Mouse (Mus musculus) kidney, embryonic 14.5 days (tissue): ENCODE data around the gene Phtf2. TPM values are rescaled to one million over a fixed set of nuclear protein-coding genes. Genes with fewer than 3 reads are reported as not detected.
A peak's percentile ranks its signal among the peaks of the same experiment; 100 is the strongest.
"Not testable (repeated sequence)": the region's sequence is repeated elsewhere in the genome, so short reads cannot be mapped to it uniquely, and the experiment has no call there.

Source experiments
- ATAC-seq: fragments of 200-750 bp; cut with Nextera tagmentation; 2 replicates; pipeline ENCODE4 v1.8.0; 2017; ENCODE audit warnings: moderate number of reproducible peaks, mild to moderate bottlenecking, moderate TSS enrichment, moderate library complexity; ENCODE audit not compliant: low FRiP score, low TSS enrichment
- H3K27ac ChIP-seq: fragments of 300-500 bp; sonication (generic); 2 replicates; pipeline ENCODE4 v1.5.1; 2014; ENCODE audit warnings: low read depth, mild to moderate bottlenecking, low read length, moderate library complexity, mixed read lengths
- H3K27me3 ChIP-seq: fragments of 300-500 bp; sonication (generic); 2 replicates; pipeline ENCODE4 v1.6.1; 2014; ENCODE audit warnings: mild to moderate bottlenecking, low read length; ENCODE audit not compliant: control insufficient read depth, insufficient read depth
- H3K36me3 ChIP-seq: fragments of 300-500 bp; sonication (generic); 2 replicates; pipeline ENCODE4 v1.6.1; 2014; ENCODE audit warnings: low read length, mixed read lengths; ENCODE audit not compliant: control insufficient read depth, insufficient read depth
- H3K4me1 ChIP-seq: fragments of 300-500 bp; sonication (generic); 2 replicates; pipeline ENCODE4 v1.6.1; 2014; ENCODE audit warnings: low read length, mixed read lengths; ENCODE audit not compliant: control insufficient read depth, insufficient read depth
- H3K4me2 ChIP-seq: fragments of 300-500 bp; sonication (generic); replicated peaks from 2 replicates; pipeline ENCODE4 v1.6.1; 2014; ENCODE audit warnings: low read depth, mild to moderate bottlenecking, low read length
- H3K4me3 ChIP-seq: fragments of 300-500 bp; sonication (generic); 2 replicates; pipeline ENCODE4 v1.5.1; 2014; ENCODE audit warnings: mild to moderate bottlenecking, low read length
- H3K9ac ChIP-seq: fragments of 300-500 bp; sonication (generic); 2 replicates; pipeline ENCODE4 v1.6.1; 2014; ENCODE audit warnings: low read depth, mild to moderate bottlenecking, low read length, moderate library complexity
- H3K9me3 ChIP-seq: fragments of 300-500 bp; sonication (generic); 2 replicates; pipeline ENCODE4 v1.6.1; 2016; ENCODE audit warnings: low read length; ENCODE audit not compliant: control insufficient read depth
- WGBS: fragments of 180-500 bp; shearing (Covaris S2); extraction: QIAGEN DNeasy Blood & Tissue Kit; methylation state at CpG from one replicate; pipeline ENCODE4 v1.1.7; 2014; 5-methylcytosine and 5-hydroxymethylcytosine counted together
- polyA plus RNA-seq: library from polyadenylated mRNA; unstranded; fragments of >200 nt; fragmentation: Nextera tagmentation; extraction: Ambion mirVana; gene quantifications from 2 replicates; pipeline ENCODE4 v1.2.1, GENCODE M21; 2014

The Phtf2 gene
- polyA plus RNA-seq, 1 experiment from 2014 or later, result 18.9 TPM

DNA sequence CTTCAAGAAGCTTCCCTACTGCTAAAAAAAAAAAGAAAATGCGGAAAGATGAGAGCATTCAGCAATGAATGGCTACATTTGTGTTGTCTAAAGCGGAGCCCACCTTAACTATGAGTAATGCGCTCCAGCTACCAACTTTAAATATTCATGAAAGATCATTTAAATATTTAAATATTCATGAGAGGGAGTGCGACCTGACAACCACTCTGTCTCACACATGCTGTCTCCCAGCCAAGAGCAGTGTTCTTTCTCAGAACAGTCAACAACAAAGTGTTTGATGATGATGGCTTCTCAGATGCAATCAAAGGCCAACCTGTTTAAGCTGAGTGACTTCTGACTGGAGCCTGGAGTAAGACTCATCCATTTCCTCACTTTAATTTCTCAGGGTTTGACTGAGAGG is 133.8 kb downstream of the Phtf2 start:
- Histone ChIP-seq H3K27me3 (no peaks in the 10 kb centered on the region), H3K4me3 (no peak overlapping the region), H3K4me1 (no peaks in the 10 kb centered on the region), H3K36me3 (no peaks in the 10 kb centered on the region), H3K9ac (no peak overlapping the region), H3K9me3 (no peaks in the 10 kb centered on the region), H3K4me2 (no peak overlapping the region), H3K27ac (no peak overlapping the region)
- 90% methylated on average over 4 of the region's 4 CpGs for WGBS
- ATAC-seq, result no peak

DNA sequence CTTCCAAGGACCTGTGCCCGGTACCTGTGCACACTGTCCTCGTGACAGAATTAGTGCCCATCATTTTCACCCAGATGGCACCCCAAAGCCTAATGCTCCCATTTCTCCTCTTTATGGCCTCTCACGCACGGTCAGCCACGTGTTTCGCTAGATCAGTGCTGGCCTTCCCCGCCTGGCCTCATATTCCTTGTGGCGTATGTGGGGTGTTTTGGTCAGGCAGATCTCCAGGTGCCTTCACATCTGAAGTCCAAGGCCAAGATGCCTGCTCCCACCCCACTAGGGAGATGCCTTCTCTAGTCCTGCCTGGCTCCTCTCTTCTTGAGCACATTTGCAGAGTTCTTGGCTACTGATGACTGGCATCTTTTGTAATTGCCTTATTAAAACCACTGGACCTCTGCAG is 140.0 kb downstream of the Phtf2 start:
- H3K9me3 ChIP-seq, result no peaks in the 10 kb centered on the region
- H3K27me3 ChIP-seq, result no peaks in the 10 kb centered on the region
- H3K27ac ChIP-seq, result no peak overlapping the region
- 54% methylated on average over 8 of the region's 8 CpGs for WGBS
- no peak overlapping the region for H3K4me3 ChIP-seq
- peak; percentile 34; the same call in 1 of the 2 replicates for ATAC-seq
- no peak overlapping the region for H3K4me2 ChIP-seq
- H3K36me3 ChIP-seq, result no peaks in the 10 kb centered on the region
- H3K4me1 ChIP-seq, result no peaks in the 10 kb centered on the region
- H3K9ac ChIP-seq, result no peak overlapping the region

DNA sequence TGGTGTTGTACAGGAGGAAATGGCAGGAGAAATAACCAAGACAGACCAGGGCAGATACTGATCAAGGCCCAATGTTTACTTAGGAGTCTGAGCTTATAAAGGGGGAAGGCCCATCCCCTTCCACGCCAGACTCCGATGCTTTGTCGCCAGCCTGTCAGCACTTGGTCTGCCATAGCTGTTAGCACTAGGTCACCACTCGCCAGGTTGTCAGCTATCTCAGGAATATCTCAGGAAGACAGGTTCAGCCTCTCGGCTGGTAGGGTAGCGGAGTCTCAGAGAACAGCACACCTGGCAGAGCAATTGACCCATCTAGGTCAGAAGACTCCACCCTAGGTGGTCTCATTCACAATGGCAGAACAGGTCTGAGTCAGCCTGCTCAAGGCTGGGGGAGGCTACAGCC is 140.7 kb downstream of the Phtf2 start:
- Histone ChIP-seq H3K36me3 (no peaks in the 10 kb centered on the region), H3K4me3 (no peak overlapping the region), H3K27ac (no peak overlapping the region), H3K4me2 (no peak overlapping the region), H3K9ac (no peak overlapping the region), H3K9me3 (no peaks in the 10 kb centered on the region), H3K4me1 (no peaks in the 10 kb centered on the region), H3K27me3 (no peaks in the 10 kb centered on the region)
- ATAC-seq, result no peak
- WGBS, result 53% methylated on average over 6 of the region's 6 CpGs

DNA sequence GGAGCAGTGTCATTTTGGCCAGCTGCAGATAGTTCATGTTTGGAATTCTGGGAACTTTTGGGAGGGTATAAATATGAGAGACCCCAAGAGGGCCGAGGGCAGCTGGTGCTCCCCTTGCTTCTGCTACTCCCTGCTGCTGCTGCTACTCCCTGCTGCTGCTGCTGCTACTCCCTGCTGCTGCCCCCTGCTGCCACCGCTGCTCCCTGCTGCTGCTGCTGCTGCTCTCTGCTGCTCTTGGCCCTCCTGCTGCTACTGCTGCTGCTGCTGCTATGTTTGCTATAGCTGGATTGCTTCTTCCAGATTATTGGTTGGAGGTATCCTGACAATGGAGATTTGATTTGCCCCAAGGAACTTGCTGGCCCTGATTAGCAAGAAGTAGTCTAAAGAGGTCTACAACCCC is 143.1 kb downstream of the Phtf2 start:
- WGBS, result 60% methylated on average over 2 of the region's 2 CpGs
- H3K27ac ChIP-seq, result no peak overlapping the region
- no peaks in the 10 kb centered on the region for H3K27me3 ChIP-seq
- ATAC-seq, result no peak
- no peaks in the 10 kb centered on the region for H3K36me3 ChIP-seq
- H3K4me1 ChIP-seq, result no peaks in the 10 kb centered on the region
- no peak overlapping the region for H3K9ac ChIP-seq
- no peak overlapping the region for H3K4me2 ChIP-seq
- no peak overlapping the region for H3K4me3 ChIP-seq
- no peaks in the 10 kb centered on the region for H3K9me3 ChIP-seq

DNA sequence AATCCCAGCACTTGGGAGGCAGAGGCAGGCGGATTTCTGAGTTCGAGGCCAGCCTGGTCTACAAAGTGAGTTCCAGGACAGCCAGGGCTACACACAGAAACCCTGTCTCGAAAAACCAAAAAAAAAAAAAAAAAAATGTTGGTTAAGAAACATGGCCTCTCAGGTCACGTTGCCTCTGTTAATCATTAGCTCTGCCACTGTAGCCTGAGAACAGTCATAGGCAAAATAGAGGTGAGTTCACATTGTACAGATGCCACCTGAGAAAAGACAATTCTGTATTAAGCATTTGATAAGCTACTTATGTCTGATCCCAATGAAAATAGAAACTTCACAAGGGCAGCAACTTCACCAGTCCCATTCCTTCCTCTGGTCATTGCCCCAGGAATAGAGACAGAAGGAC is 158.7 kb downstream of the Phtf2 start:
- not testable (repeated sequence) for ATAC-seq, H3K27ac ChIP-seq, H3K36me3 ChIP-seq, H3K4me2 ChIP-seq, H3K4me1 ChIP-seq, H3K9ac ChIP-seq, H3K27me3 ChIP-seq, H3K9me3 ChIP-seq, H3K4me3 ChIP-seq
- 79% methylated on average over 4 of the region's 4 CpGs for WGBS

DNA sequence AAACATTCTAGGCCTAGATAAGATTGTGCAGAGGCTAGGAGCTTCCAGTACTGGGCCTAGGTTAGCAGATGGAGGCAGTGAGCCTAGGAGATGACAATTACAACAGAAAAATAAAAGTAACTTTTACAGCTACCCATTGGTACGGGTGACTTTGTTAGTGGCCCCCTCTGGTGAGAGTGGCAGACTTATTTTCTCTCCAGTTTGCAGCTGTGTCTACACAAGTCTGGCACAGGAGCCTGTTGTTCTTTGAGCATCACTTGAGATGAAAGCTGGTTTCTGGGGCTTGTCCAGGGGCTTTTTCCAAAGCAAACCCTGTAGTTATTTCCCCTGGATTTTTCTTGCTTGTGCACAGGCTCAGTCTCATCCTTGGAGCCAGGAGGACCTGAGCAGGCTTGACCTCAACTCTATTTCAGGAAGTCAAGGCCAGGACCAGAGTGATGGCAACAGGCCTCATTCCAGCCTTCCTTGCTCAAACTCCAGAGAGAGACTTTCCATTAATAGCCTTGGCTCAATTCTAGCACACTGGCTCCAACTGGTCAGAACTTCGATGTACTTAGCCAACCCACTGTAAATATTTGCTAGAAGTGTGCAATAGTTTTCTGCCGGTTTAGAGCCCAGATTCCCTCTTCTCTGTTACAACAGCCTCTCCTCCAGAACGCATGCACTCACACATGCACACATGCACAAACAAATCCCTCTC is 161.6 kb downstream of the Phtf2 start:
- Histone ChIP-seq H3K4me3 (no peak overlapping the region), H3K9me3 (no peaks in the 10 kb centered on the region), H3K4me2 (no peak overlapping the region), H3K36me3 (no peaks in the 10 kb centered on the region), H3K9ac (no peak overlapping the region), H3K27ac (no peak overlapping the region), H3K27me3 (no peaks in the 10 kb centered on the region), H3K4me1 (no peaks in the 10 kb centered on the region)
- no peak for ATAC-seq
- 84% methylated on average over 4 of the region's 4 CpGs for WGBS

DNA sequence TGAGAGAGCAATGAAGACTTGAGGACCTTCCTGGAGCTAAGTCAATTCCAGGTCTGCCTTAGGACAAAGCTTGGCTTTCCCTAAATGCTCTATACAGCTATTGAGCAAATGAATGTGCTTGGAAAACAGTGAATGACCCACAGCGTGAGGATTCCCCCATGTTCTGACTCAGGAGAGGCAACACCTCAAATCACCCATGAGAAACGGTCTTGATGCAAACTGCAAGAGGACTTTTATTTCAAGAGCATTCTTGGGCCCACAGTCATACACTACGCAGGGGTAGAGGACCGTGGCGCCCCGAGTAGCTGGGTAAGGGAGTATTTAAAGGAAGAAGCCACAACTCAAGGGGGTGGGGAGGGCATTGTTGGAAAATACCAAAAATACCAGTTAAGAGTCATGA is 165.9 kb downstream of the Phtf2 start:
- not testable (repeated sequence) for H3K36me3 ChIP-seq, H3K9me3 ChIP-seq, ATAC-seq, H3K4me1 ChIP-seq, H3K4me3 ChIP-seq, H3K27ac ChIP-seq, H3K9ac ChIP-seq, H3K27me3 ChIP-seq, H3K4me2 ChIP-seq
- WGBS, result 90% methylated on average over 6 of the region's 6 CpGs

DNA sequence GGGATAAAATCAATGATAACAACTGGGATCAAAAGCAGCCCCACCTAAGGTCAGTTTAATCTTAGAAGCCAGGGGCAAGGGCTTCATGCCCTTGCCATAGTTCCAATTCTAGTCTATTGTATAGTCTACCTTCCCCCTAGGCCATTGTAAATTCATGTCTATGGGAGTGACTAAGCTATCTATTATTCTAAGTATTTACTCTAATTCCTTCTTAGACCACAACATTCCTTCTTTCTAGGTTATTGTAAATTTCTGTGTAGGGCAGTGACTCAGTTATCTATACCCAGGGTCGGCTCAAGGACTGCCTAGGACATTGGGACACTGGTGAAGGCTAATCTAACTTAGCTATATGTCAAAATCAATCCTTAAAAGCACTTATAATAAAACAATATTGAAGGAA is 167.3 kb downstream of the Phtf2 start:
- not testable (repeated sequence) for H3K4me3 ChIP-seq, H3K4me2 ChIP-seq, H3K9me3 ChIP-seq, H3K36me3 ChIP-seq, H3K4me1 ChIP-seq, H3K27ac ChIP-seq, ATAC-seq, H3K27me3 ChIP-seq, H3K9ac ChIP-seq
- WGBS, result 84% methylated on average over 1 of the region's 1 CpGs

DNA sequence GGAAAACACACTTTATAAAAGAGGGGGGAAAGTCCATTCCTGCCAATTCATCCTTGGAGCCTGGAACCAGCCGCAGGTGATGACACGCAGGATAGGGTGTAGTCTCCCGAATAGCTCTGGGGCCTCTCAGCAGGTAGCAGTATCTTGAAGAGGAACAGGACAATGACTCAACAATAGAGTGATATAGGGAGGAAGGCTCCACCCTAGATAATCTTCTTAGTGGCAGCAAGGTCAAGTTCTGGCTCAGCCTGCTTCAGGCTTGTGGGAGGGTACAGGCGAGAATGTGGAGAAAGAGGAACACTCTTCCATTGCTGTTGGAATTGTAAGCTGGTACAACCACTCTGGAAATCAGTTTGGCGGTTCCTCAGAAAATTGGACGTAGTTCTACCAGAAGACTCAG is 171.1 kb downstream of the Phtf2 start:
- not testable (repeated sequence) for H3K9ac ChIP-seq, H3K4me2 ChIP-seq, ATAC-seq, H3K27me3 ChIP-seq, H3K9me3 ChIP-seq, H3K4me1 ChIP-seq, H3K27ac ChIP-seq, H3K4me3 ChIP-seq, H3K36me3 ChIP-seq
- WGBS, result 90% methylated on average over 6 of the region's 6 CpGs
